Mouse (Mus musculus) layer of hippocampus, adult 9-11 months (tissue): ENCODE data around the gene Spop.
"Not testable (repeated sequence)": the region's sequence is repeated elsewhere in the genome, so short reads cannot be mapped to it uniquely, and the experiment has no call there.

ENCODE experiments used
- DNase-seq: peaks from one replicate; pipeline ENCODE4 v3.0.0; 2022

The Spop gene

DNA sequence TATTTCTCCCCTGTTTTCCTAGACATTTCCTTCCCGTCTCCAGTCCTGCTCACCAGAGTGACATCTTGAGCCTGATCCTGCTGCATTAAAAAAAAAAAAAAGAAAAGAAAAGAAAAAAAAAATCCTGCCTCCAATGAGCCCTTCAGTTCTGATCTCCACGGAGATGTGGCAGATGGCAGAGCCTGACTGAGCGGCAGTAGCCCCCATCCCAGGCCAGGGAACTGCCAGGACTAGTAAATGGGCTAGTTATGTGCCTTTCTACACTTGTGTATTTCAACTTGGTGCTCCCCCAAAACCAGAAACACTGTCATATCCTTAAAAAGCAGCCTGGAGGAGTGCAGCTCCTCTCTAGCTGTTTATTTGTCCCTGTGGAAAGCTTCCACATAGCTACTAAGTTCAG is 87.0 kb downstream of the Spop start:
- DNase-seq = no peak

DNA sequence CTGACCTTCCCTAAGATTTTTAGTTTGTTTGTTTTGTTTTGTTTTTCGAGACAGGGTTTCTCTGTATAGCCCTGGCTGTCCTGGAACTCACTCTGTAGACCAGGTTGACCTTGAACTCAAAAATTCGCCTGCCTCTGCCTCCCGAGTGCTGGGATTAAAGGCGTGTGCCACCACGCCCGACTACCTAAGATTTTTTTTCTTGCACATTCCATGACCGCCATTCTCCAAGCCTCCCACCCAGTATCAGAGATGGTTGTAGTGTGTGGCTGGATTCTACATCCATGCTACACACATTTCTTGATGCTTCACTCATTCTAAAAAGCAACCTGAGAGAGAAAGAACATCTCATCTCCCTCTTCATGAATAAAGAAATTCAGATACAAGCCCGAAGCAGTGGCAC is 87.9 kb downstream of the Spop start:
- DNase-seq = not testable (repeated sequence)

DNA sequence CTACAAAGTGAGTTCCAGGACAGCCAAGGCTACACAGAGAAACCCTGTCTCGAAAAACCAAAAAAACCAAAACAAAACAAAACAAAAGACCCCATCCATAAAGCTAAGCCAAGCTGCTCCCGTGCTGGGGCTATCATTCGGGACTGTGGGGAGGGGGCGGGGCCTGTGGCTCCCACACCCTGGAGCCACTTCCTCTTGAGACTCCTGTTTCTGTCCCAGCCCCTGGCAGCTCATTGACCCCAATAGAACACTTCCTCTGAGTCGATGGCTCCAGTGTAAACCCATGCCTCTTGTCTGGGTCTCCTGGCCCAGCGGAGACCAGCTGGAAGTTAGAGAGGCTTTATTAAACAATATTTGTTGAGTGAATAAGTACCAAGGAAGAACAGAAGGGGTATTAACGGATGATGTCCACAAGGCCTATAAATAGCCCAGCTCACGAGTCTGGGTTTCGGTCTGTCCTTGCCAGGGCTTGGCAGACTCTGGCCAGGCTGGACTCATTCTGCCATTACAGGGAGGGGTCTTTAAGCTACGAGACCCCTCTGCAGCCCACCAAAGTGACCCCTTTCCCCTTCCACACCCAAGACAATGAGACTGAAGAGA is 89.8 kb downstream of the Spop start:
- DNase-seq = no peak

DNA sequence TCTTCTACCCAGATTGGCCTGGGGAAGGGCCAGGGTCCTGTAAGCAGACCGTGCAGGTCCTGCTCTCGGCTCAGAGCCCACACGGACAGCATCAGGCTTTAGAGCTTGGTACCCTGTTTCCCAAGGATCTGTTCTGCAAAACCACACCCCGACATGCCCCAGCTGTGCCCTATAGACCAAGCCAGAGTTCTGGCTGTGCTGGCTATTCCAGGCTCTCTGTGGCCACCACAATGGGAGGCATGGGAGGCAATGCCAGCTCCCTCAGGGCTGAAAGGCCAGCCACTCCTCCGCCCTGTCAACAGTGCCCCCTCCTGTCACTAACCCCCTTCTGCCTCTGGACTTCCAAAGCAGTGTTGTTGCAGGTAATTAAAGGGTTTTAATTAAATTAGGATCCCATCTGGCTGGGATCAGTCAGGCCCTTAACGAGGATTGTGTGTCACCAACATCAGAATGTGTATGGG is 90.4 kb downstream of the Spop start:
- no peak for DNase-seq

DNA sequence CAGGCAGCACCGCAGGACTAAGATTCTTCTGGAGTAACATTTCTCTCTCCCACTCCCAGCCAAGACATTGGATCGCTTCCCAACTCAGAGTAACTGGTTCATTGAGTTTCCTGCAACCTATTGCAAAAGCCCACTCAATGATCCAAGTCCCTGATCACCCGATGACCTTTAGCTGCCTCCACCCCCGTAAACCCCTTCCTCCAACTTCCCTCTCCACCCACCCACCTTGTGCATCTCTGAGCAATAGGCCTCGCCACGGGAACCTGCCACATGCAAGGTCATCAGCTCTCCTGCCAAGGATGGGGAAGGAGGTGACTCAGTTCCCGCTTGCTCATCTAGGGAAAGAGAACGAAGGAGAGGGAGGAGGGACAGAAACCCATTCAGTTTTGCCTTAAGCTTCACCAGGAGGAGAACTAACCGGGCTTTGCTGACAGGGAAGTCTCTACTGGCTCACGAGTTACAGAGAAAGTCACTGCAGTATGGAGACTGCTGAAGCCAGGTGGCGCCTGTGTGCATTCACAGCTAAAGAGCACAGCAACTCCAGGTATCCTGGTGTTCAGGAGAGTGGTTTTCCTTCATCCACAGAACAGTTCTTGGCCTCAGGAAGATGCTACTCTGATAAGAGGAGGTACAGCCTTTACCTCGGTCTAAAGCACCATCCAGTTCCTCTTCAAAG is 93.3 kb downstream of the Spop start:
- no peak for DNase-seq

DNA sequence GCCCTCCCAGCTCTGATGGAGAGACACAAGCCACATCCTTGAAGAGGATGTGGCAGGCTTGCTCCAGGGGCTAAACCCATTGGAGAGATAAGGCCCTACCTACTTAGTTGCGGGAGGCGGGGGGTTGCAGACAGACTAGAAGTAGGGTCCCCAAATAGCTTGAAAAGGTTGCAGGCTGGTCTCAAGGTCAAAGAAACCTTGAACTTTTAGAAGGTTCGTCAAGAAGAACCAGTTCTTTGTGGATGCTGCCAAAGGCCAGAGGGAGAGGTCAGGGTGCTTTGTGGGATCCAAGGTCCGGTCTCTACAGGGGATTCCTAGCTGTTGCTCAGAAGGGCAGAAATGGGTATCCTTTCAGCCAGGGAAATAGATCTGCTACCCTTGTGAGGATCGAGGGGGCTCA is 93.9 kb downstream of the Spop start:
- no peak for DNase-seq

DNA sequence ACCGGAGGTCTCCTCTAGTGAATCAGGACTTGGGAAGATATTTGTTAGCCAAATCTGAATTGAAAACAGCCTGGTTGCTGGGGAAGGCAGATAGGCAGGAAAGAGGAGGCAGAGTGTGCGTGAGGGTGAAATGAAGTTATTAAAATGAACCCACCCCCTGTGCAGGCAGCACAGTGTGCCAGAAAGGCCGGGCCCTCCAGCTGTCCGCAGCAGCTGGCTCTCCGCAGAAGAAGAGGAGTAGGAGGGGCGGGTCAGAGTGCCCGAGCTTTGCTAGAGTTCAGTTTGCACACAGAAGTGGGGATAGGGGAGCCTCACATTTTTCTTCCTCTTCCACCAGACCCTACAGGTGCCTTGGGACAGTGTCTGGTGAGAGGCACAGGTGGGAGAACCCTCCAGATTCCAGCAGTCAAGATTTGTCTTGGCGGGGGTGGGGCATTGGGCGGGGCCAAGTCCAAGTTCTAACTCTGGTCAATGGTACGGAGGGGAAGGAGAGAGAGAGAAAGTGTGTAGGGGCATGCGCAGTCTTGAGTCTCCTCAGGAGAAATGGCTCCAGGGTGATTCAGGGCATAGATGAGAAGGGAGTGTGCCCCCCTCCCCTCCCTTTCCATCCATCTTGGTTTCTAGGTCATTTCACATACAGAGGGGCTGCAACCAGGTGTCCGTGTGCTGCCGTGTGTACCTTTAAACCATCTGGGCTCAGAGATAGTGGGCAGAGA is 94.5 kb downstream of the Spop start:
- no peak for DNase-seq

DNA sequence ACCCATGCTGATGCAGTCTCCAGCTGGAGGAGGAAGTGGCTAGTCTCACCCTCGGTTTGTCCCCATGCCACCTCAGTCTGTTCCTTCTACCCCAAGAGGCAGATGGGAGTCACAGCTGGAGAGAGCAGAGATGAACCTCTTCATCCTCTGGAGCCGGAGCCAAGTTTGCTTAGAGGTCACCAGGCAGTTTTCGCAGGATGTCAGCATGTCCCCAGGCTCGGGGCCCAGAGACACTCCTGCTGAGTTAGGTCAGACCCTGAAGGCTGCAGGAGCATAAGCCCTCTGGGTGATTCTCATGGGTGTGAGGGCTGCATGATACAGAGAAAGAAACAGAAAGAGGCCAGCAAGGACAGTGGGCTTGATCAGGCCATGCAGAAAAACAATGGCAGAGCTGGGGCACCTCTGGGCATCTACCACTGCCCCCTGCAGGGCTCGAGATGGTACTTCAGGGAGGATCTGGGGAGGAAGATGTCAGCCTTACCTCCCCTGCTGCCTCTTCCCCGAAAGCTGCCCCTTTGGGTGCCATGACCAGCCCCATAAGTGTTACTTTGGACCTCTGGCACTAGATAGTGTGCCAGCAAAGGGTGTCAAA is 95.3 kb downstream of the Spop start:
- no peak for DNase-seq

DNA sequence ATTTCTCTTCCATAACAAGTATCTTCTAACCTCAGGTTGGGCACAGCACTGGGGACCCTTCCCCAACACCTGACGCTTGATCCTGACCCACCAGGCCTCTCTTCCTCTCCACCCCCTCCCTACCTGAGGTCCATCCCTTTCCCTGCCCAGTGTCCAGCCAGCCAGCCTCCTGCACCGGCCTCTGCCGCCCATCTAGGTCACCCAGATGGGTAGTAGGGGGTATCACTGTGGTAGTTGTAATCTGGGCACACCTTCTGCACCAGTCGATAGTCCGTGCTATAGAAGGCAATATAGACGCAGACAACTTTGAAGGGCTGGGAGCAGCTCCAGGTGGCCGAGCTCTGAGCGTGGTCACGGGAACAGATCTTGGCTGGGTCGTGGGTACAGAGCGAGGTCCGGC is 96.8 kb downstream of the Spop start:
- DNase-seq = no peak

DNA sequence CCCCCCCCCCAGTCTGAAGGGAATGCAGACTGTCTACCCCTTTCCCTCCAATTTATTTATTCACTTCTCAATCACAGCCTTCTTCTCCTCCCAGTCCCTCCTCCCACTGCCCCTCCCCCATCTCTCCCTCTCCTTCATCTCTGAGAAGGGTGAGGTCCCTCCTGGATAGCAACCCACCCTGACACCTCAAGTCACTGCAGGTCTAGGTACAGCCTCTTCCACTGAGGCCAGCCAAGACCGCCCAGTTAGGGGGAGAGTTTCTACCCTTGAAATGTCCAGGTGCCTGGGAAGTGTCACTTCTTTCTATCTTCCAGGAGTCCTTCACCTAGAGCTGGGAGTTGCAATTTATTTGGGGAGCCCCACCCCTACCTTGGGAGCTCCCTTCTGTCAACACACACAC is 98.0 kb downstream of the Spop start:
- DNase-seq = no peak

DNA sequence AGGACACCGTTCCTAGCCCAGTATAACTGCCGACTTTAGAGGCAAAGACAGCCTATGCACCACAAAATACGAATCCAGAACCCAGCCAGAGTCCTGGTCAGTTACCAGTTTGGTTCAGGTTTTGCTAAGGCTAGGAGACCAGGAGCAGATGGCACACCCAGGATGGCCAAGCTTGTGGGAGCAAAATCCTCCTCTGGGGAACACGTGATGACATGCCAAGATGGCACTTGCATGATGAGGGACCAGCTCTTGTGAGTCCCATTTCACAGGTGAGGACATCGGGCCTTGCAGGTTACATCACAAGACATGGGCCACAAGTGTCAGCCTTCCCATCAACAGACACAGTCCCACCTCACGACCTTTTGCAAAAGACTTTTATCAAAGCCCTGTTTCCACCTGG is 98.5 kb downstream of the Spop start:
- DNase-seq = no peak

DNA sequence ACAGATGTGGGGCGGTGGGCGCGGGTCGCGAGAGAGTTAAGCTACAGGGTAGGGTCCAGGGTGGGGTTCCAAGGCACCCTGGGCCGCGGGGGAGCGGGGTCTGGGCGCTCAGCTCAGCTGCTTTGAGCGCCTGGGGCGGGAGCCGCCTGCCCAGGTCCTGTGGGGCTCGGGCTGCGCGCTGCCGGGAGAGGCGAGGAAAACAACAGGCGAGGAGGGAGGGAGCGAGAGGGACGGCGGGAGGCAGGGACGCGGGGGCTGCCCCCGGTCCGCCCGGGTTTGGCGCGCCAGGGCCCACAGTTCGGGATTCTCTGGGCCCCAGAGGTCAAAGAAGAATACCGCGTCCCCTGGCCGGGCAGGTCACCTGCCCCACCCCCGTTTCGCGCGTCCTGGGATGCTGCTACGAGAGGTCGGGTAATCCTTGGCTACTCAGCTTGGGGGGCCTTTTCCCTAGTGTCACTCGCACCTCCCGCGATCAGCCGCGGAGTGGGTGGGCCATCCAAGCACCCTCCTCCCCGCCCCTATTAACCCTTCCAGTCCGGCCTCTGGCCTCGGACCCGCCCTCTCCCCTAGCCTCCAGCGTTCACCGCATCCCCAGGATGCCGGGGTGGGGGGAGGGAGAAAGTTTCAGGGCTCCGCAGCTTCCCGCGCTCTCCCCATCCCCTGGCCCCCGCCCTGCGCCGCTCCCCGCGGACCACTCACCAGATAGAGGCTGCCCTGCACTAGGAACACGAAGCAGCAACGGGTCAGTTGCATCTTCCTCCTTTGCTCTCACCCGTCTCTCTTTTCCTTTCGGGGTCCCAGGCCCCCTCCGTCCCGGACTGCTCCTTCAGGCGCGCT is 99.8 kb downstream of the Spop start:
- DNase-seq = no peak

DNA sequence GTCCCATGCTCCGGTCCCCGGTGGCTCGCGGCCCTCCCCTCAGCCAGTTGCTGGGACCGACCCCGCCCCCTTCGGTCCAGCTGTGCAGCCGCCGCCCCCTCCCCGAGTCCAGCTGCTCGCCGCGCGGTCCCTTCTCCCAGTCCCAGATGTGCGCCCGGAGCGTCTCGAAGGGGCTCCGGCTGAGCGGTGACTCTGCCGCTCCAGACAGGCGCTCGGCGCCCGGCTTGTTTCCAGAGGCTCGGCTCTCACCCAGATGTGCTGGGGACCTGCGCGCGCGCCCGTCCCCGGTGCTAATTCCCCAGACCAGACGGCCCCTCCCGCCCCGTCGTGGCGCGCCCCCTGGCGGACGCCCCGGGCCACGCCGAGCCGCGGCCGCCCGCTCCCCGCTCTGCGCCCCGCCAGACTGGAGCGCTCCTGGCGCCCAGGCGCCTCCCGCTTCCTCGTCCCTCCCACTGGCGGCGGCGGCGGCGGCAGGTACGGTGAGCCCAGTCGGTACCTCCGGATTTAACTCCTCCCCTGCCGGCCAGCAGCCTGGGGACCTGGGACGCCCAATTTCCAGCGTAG is 100.5 kb downstream of the Spop start, which contains the start of gene Nxph3:
TSS of gene Nxph3 (minus strand) at position 273 of the 564 bp plus-strand sequence.
- no peak for DNase-seq

DNA sequence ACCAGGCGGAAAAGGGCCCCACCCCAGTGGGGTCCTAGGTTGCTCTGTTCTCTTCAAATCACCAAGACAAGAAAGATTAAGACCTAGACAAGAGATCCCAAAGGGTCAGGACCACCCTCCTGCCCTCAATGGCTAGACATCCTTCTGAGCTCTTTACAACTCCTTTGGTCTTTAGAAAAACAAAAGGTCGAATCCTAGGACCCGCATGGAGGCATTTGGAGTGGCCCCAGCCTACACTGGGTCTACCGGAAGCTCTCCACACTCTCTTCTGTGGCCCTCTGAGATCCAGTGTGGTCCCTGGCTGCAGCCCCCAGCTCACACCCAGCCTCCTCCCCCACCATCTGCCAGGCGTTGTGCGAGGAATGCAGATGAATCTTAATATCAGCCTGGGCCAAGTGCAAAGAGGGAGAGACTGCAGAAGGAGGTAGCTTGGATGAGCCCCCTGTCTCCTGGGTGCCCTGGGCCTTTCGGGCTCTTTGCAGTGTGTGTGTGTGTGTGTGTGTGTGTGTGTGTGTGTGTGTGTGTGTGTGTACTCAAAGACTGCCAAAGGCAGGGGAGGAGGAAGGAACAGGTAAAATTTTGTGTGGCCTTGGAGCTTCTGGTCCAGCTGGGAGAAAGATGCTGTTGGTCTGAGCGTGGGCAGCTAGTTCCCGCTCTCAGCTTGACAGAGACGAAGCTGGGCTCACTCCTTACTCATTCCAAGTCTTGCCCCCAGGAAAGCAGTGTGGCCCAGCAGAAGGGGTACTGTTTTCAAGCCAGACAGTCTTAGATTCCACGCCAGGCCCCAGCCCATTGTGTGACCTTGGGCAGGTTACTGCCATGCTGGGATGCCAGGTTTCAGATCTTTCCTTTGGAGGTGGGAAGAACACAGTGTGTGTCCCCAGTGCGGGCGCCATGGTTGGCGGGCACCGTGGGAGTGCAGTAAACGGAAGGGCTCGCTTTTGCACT is 101.8 kb downstream of the Spop start:
- DNase-seq = no peak

DNA sequence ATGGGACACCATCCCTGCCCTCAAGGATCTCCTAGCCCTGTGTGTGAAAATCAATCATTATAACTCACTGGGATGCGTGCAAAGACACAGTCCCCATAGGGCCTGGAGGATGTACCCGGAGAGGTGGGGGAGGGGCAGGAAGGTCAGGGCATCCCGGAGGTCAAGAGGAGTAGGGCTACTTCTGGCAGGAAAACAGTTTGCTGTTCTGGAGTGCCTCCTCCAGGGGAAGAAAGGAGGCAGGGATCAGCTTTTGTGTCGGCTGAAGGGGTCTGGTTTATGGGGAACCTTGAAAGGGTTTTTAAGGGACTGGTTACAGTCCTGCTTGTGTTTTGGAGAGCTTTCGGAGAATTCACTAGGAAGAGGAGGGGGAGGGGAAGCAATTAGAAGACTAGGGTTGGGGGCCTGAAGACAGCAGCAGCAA is 102.6 kb downstream of the Spop start:
- no peak for DNase-seq

DNA sequence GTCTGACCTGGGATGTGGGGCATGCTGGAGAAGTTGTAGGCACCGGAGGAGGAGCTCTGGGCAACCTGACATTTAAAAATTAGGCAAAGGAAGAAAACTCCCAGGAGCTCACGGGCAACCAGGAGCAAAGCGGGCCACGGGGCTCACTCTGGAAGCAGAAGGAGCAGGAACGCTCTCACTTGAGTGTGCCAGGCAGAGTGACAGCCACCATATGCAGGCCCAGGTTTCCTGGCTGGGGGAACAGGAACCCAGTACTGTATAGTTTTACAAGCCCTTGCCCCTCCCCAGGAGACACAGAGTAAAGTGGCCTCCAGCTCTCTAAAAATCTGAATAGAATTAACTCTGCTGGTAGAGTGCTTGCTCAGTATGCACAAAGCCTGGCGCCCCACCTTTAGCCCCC is 103.3 kb downstream of the Spop start:
- DNase-seq = no peak

DNA sequence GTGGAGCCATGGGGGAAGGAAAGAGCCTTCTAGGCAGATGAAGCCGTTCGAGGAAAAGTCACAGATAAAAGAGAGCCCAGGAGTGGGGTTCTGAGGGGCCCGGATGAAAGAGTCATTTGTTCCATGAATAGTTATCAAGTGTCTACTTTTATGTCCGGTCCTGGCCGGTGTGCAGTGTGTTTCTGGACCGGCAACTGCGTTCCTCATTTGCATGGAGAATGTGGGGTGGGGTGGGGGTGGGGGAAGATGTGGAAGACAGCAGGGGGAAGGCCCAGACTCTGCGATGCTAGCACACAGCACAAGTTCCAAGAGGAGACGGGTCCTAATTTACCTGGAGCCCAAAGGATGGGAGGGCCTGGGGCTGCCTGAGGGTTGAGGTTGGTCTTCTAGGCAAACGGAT is 105.4 kb downstream of the Spop start:
- no peak for DNase-seq

DNA sequence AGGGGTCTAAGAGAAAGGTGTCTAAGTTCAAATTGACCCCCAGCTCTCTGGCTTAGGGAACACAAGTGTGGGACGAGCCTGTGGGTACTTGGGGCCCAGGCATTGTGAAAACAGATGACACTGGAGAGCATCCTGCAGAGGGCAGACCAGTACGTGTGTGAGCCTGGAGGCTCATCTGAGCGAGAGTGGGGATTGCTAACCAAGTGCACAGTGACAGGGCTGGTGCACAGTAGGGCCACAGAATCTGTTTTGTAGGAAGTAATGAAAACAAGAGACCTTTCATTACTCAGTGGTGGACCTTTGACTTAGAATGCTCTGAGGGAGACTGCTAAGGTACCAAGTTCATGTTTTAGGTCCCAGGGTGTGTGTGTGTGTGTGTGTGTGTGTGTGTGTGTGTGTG is 106.1 kb downstream of the Spop start:
- DNase-seq = no peak

DNA sequence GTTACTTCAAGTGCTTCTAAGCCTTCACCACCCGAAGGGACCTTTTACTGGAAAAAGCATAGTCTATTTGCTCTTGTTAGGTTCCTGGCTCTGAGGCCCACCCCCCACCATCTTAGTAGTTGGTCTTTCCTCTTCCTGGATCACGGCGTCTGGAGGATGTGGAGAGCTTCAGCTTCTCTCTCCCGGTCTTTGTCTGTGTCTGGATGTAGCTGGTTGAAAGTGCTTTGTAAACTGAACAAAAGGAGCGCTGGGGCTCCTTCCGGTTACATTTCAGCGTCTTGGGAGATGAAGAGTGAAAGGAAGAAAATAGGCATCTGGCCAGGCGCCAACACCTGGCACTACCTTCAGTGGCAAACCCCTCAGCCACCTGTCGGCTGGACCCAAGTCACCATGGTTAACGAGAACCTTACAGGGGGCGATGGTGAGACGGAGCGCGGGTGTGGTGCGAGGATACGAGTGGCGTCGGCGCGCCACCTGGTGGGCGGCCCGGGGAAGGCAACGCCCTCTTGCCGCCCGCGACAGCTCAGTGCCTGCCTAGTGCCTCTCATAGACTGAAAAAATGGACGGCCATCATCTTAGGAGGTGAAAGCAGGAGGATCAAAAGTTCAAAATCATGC is 106.7 kb downstream of the Spop start:
- peak; percentile 84 for DNase-seq

DNA sequence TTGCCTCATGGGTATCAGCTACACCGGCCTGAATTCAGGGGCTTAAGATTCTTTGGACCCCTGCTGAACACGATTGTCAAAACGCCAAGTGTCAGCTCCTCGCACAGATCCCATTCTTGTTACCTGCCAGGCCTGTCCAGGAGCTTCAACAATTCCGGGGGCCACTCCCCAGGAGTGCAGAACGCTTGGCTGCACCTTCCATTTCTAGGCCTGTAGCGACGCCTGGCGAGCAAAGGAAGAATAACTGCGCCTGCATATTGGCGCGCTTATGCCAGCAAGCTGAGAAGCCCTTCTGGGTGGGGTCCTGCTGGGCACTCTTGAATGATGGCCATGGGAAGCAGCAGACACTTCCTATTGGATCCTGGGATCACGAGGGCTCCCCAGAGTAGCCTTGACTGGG is 107.7 kb downstream of the Spop start:
- DNase-seq = peak; percentile 57

DNA sequence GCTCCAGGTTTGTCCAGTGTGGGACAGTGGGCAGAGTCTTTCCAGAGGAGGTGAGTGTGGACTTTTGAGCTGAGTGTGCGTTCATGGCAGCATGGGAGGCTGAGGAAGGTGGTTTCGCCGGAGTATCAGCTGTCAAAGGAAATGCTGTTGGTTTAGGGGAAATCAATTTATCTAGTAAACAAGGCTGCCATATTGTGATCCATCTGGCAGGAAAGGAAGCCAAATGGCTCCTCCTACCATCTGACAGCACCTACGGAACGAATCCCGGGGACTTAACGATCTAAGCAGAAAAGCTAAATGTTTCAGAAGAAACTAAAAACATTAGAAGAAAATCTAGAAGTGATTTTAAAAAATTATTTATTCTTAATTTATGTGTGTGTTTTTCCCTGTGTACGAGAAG is 113.4 kb downstream of the Spop start:
- DNase-seq = peak; percentile 53
